Mouse (Mus musculus) lung, embryonic 16.5 days (tissue): ENCODE results near the gene Igf2r. TPM values are rescaled to one million over a fixed set of nuclear protein-coding genes. Genes with fewer than 3 reads are reported as not detected.
"Not testable (repeated sequence)": the region's sequence is repeated elsewhere in the genome, so short reads cannot be mapped to it uniquely, and the experiment has no call there.

Experiments
- ATAC-seq: fragments of 200-750 bp; cut with Nextera tagmentation; 2 replicates; pipeline ENCODE4 v1.8.0; 2017; ENCODE audit warnings: low read depth, mild to moderate bottlenecking, moderate library complexity
- H3K27ac ChIP-seq: fragments of 300-500 bp; sonication (generic); 2 replicates; pipeline ENCODE4 v1.5.1; 2014; ENCODE audit warnings: mild to moderate bottlenecking, control low read depth, low read length
- H3K27me3 ChIP-seq: fragments of 300-500 bp; sonication (generic); 2 replicates; pipeline ENCODE4 v1.6.1; 2014; ENCODE audit warnings: low read depth, low read length, mixed read lengths; ENCODE audit not compliant: control insufficient read depth, insufficient read depth
- H3K36me3 ChIP-seq: fragments of 300-500 bp; sonication (generic); 2 replicates; pipeline ENCODE4 v1.6.1; 2014; ENCODE audit warnings: low read length; ENCODE audit not compliant: control insufficient read depth, insufficient read depth
- H3K4me1 ChIP-seq: fragments of 300-500 bp; sonication (generic); replicated peaks from 2 replicates; pipeline ENCODE4 v1.6.1; 2014; ENCODE audit warnings: low read length, mixed read lengths; ENCODE audit not compliant: control insufficient read depth, insufficient read depth
- H3K4me2 ChIP-seq: fragments of 300-500 bp; sonication (generic); 2 replicates; pipeline ENCODE4 v1.6.1; 2014; ENCODE audit warnings: low read depth, low read length, control low read depth
- H3K4me3 ChIP-seq: fragments of 300-500 bp; sonication (generic); 2 replicates; pipeline ENCODE4 v1.5.1; 2014; ENCODE audit warnings: mild to moderate bottlenecking, low read length, control low read depth
- H3K9ac ChIP-seq: fragments of 300-500 bp; sonication (generic); 2 replicates; pipeline ENCODE4 v1.6.1; 2014; ENCODE audit warnings: low read length, control low read depth
- H3K9me3 ChIP-seq: fragments of 300-500 bp; sonication (generic); 2 replicates; pipeline ENCODE4 v1.6.1; 2016; ENCODE audit warnings: low read length; ENCODE audit not compliant: control insufficient read depth
- whole genome bisulfite sequencing: fragments of 180-500 bp; shearing (Covaris S2); extraction: QIAGEN DNeasy Blood & Tissue Kit; methylation state at CpG from one replicate; pipeline ENCODE4 v1.1.7; 2014; 5-methylcytosine and 5-hydroxymethylcytosine counted together
- polyA plus RNA-seq: library from polyadenylated mRNA; unstranded; fragments of >200 nt; fragmentation: Nextera tagmentation; extraction: Ambion mirVana; gene quantifications from 2 replicates; pipeline ENCODE4 v1.2.1, GENCODE M21; 2015

Igf2r gene
- polyA plus RNA-seq, 1 experiment from 2014 or later, result 64.4 TPM

- not testable (repeated sequence) for H3K27me3 ChIP-seq, H3K4me3 ChIP-seq, H3K4me2 ChIP-seq, H3K27ac ChIP-seq, H3K9me3 ChIP-seq, H3K9ac ChIP-seq, H3K36me3 ChIP-seq, H3K4me1 ChIP-seq
- WGBS, result 71% methylated on average over 7 of the region's 7 CpGs
- peak; percentile 24 for ATAC-seq
Measured at GRCm38 (mm10) chr17:12674980-12675379, 94.5 kb downstream of the Igf2r start.

DNA sequence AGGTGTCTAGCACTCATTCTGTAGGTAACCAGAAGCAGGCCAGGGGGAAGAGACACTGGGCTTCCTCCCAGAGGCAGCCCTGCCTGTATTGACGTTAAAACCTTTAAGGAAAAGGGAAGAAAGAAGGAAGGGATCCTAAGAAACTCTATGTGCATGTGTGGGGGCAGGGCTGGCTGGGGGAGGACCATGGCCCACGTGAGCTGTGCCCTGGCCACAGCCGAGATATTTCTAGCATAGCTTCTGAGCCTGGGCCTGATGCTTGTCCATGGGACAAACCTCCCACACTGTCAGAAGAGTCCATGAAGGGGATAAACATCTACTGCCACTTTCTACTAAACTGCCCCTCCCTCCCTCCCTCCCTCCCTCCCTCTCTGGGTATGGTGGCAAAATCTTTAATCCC is 95.6 kb downstream of the Igf2r start:
- Histone ChIP-seq H3K27me3 (no peaks in the 10 kb centered on the region), H3K27ac (no peak overlapping the region), H3K36me3 (no peaks in the 10 kb centered on the region), H3K9ac (no peak overlapping the region), H3K4me1 (peaks cover 5% of the 10 kb centered on the region), H3K4me3 (no peak overlapping the region), H3K9me3 (no peaks in the 10 kb centered on the region), H3K4me2 (no peak overlapping the region)
- 66% methylated on average over 3 of the region's 3 CpGs for WGBS
- no peak for ATAC-seq

GRCm38 (mm10) chr17:12672285-12672790 is 97.1 kb downstream of the Igf2r start:
- Histone ChIP-seq H3K4me1 (peaks cover 5% of the 10 kb centered on the region), H3K9ac (no peak overlapping the region), H3K4me2 (no peak overlapping the region), H3K27ac (no peak overlapping the region), H3K9me3 (no peaks in the 10 kb centered on the region), H3K4me3 (no peak overlapping the region), H3K36me3 (no peaks in the 10 kb centered on the region), H3K27me3 (no peaks in the 10 kb centered on the region)
- WGBS, result 82% methylated on average over 7 of the region's 7 CpGs
- no peak for ATAC-seq

- Histone ChIP-seq H3K27ac (no peak overlapping the region), H3K9ac (no peak overlapping the region), H3K4me3 (no peak overlapping the region), H3K9me3 (no peaks in the 10 kb centered on the region), H3K27me3 (no peaks in the 10 kb centered on the region), H3K4me1 (peaks cover 5% of the 10 kb centered on the region), H3K4me2 (no peak overlapping the region), H3K36me3 (no peaks in the 10 kb centered on the region)
- no peak for ATAC-seq
- 70% methylated on average over 5 of the region's 5 CpGs for WGBS
Measured at GRCm38 (mm10) chr17:12671029-12671605, 98.3 kb downstream of the Igf2r start.

GRCm38 (mm10) chr17:12669363-12669679 is 100.1 kb downstream of the Igf2r start:
- Histone ChIP-seq H3K36me3 (no peaks in the 10 kb centered on the region), H3K9ac (no peak overlapping the region), H3K27ac (peak overlapping the region; percentile 43; the same call in 1 of the 2 replicates), H3K4me2 (no peak overlapping the region), H3K4me3 (no peak overlapping the region), H3K9me3 (no peaks in the 10 kb centered on the region), H3K4me1 (peaks cover 5% of the 10 kb centered on the region), H3K27me3 (no peaks in the 10 kb centered on the region)
- peak; percentile 55 for ATAC-seq

DNA sequence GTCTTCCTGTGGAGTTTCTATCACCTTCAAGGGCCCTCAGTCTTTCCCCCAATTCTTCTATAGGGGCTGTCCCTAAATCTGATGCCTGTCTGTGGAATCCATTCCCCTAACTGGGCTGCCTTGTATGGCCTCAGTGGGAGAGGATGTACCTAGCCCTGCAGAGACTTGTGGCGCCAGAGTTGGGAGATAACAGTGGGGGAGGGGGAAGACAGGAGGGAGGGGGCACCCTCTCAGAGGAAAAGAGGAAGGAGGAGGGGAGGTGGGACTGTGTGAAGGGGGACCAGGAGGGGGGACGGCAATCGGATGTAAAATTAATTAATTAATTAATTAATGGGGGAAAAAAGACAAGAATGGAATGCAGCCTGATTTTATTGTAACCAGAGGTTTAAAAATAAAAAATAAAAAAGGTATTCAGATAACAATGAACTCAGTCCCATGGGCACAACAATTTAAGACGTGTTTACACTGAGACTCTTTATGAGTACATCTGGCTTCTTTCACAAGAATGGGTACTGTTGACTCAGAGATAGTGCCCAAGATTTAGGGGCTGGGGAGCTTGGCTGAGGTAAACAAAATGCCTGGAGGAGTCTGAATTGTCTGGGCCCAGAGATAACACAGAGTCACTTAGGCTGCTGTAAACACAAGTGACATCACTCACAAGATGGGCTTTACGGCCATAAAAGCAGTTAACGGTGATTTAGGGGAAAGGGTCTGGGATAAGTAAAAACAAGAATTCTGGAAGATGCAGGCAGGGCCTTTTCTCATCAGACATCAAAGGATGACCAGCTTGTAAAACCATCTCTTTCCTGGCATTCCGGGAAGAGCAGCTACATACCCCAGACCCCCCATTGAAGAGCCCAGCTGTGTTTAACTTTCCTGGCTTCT is 100.7 kb downstream of the Igf2r start:
- no peaks in the 10 kb centered on the region for H3K36me3 ChIP-seq
- H3K9me3 ChIP-seq, result no peaks in the 10 kb centered on the region
- H3K9ac ChIP-seq, result no peak overlapping the region
- no peaks in the 10 kb centered on the region for H3K27me3 ChIP-seq
- peaks cover 5% of the 10 kb centered on the region for H3K4me1 ChIP-seq
- WGBS, result 19% methylated on average over 7 of the region's 7 CpGs
- no peak for ATAC-seq
- H3K4me3 ChIP-seq, result no peak overlapping the region
- H3K27ac ChIP-seq, result peak overlapping the region; percentile 43; the same call in 1 of the 2 replicates
- no peak overlapping the region for H3K4me2 ChIP-seq

GRCm38 (mm10) chr17:12664156-12664555 is 105.3 kb downstream of the Igf2r start:
- no peaks in the 10 kb centered on the region for H3K9me3 ChIP-seq
- H3K4me3 ChIP-seq, result no peak overlapping the region
- no peak overlapping the region for H3K9ac ChIP-seq
- ATAC-seq, result no peak
- H3K27me3 ChIP-seq, result no peaks in the 10 kb centered on the region
- H3K27ac ChIP-seq, result no peak overlapping the region
- H3K4me2 ChIP-seq, result no peak overlapping the region
- 77% methylated on average over 8 of the region's 8 CpGs for WGBS
- H3K36me3 ChIP-seq, result no peaks in the 10 kb centered on the region
- H3K4me1 ChIP-seq, result peaks cover 2% of the 10 kb centered on the region

- Histone ChIP-seq H3K27me3 (no peaks in the 10 kb centered on the region), H3K27ac (no peak overlapping the region), H3K36me3 (no peaks in the 10 kb centered on the region), H3K4me1 (no peaks in the 10 kb centered on the region), H3K4me3 (no peak overlapping the region), H3K9ac (no peak overlapping the region), H3K9me3 (no peaks in the 10 kb centered on the region), H3K4me2 (no peak overlapping the region)
- peak; percentile 19; the same call in 1 of the 2 replicates for ATAC-seq
- 65% methylated on average over 13 of the region's 13 CpGs for WGBS
Measured at GRCm38 (mm10) chr17:12660572-12661260, 108.7 kb downstream of the Igf2r start.

GRCm38 (mm10) chr17:12659233-12659632 is 110.2 kb downstream of the Igf2r start:
- no peaks in the 10 kb centered on the region for H3K36me3 ChIP-seq
- H3K9me3 ChIP-seq, result no peaks in the 10 kb centered on the region
- no peak overlapping the region for H3K9ac ChIP-seq
- ATAC-seq, result no peak
- 85% methylated on average over 10 of the region's 10 CpGs for WGBS
- H3K27me3 ChIP-seq, result no peaks in the 10 kb centered on the region
- no peak overlapping the region for H3K27ac ChIP-seq
- no peak overlapping the region for H3K4me3 ChIP-seq
- no peak overlapping the region for H3K4me2 ChIP-seq
- no peaks in the 10 kb centered on the region for H3K4me1 ChIP-seq
